ENCODE assay signal across 8 mouse cellular contexts in genomic region chr19:10880085-10880974, GRCm38 (mm10). TPM values are rescaled to one million over a fixed set of nuclear protein-coding genes. Genes with fewer than 3 reads are reported as not detected.
A peak's percentile ranks its signal among the peaks of the same experiment; 100 is the strongest.
DNase-seq lines count a peak whose midpoint lies in the region; ATAC-seq lines count a peak whose summit lies in the region.

No protein-coding gene starts in this region.

- H3K4me2 ChIP-seq in intestine, embryonic 14.5 days (ENCODE audit: low read length): peak overlapping the region; percentile 73
- H3K4me2 ChIP-seq in liver, embryonic 16.5 days (ENCODE audit: low read depth, low read length): peak overlapping the region; percentile 96
- H3K4me2 ChIP-seq in neural tube, embryonic 12.5 days (replicated peaks): peak overlapping the region; percentile 94

- ATAC-seq in intestine, embryonic 14.5 days (replicated peaks; ENCODE audit: low FRiP score, low TSS enrichment, low read depth): peak; percentile 26
- ATAC-seq in liver, embryonic 16.5 days (ENCODE audit: low read depth): peak; percentile 19; the same call in 1 of the 2 replicates
- no peak for ATAC-seq in neural tube, embryonic 12.5 days (ENCODE audit: low FRiP score, low read depth)

- DNase-seq in left cerebral cortex, postnatal 14 days (ENCODE audit: low spot score in 2 of 2): peak; percentile 41 to 59
- no peak for DNase-seq in left cerebral cortex, adult 8-10 months (ENCODE audit: low spot score in 2 of 2)
- peak; percentile 81 for DNase-seq in cerebellum, adult 9-11 months
- DNase-seq in gonadal fat pad, adult 2 months (ENCODE audit: low read depth): peak; percentile 95
- no peak for DNase-seq in intestine, embryonic 14.5 days (ENCODE audit: low spot score)
- DNase-seq in urinary bladder, postnatal 36 days (ENCODE audit: low spot score in 2 of 2): peak; percentile 64 to 73

- H3K36me3 ChIP-seq in intestine, embryonic 14.5 days (ENCODE audit: control insufficient read depth, insufficient read depth, low read length): peaks cover 7% of the 10 kb centered on the region; the same call in 1 of the 2 replicates
- H3K36me3 ChIP-seq in liver, embryonic 16.5 days (ENCODE audit: control insufficient read depth, insufficient read depth): no peaks in the 10 kb centered on the region
- H3K36me3 ChIP-seq in neural tube, embryonic 12.5 days: no peaks in the 10 kb centered on the region

- 43% methylated on average over 7 of the region's 7 CpGs for WGBS in intestine, embryonic 14.5 days
- WGBS in liver, embryonic 16.5 days (ENCODE audit: insufficient replicate concordance): 24% methylated on average over 6 of the region's 7 CpGs
- 51% methylated on average over 6 of the region's 7 CpGs for WGBS in neural tube, embryonic 12.5 days

- peaks cover 8% of the 10 kb centered on the region; the same call in 1 of the 2 replicates for H3K9me3 ChIP-seq in intestine, embryonic 14.5 days (ENCODE audit: control insufficient read depth, low read length)
- H3K9me3 ChIP-seq in liver, embryonic 16.5 days (replicated peaks; ENCODE audit: control insufficient read depth, low read length): no peaks in the 10 kb centered on the region; the same call in 1 of the 2 replicates
- no peaks in the 10 kb centered on the region for H3K9me3 ChIP-seq in neural tube, embryonic 12.5 days

- intact Hi-C loops in left cerebral cortex, postnatal 14 days (cut with DNase I): no loop called here

- peaks cover 15% of the 10 kb centered on the region for H3K4me1 ChIP-seq in intestine, embryonic 14.5 days (replicated peaks; ENCODE audit: control insufficient read depth, insufficient read depth, low read length)
- H3K4me1 ChIP-seq in liver, embryonic 16.5 days (ENCODE audit: control insufficient read depth, low read depth, low read length): peaks cover 15% of the 10 kb centered on the region
- peaks cover 18% of the 10 kb centered on the region for H3K4me1 ChIP-seq in neural tube, embryonic 12.5 days

- H3K27ac ChIP-seq in intestine, embryonic 14.5 days (ENCODE audit: low read depth): no peak overlapping the region
- no peak overlapping the region for H3K27ac ChIP-seq in liver, embryonic 16.5 days (ENCODE audit: low read length)
- H3K27ac ChIP-seq in neural tube, embryonic 12.5 days: 0 out of 2 replicates have a peak overlapping the region, but pooled peaks have one; percentile 90

- H3K4me3 ChIP-seq in intestine, embryonic 14.5 days (ENCODE audit: low read depth, low read length): peak overlapping the region; percentile 60
- peak overlapping the region; percentile 65; the same call in 1 of the 2 replicates for H3K4me3 ChIP-seq in liver, embryonic 16.5 days (ENCODE audit: low read depth, low read length)
- H3K4me3 ChIP-seq in neural tube, embryonic 12.5 days: peak overlapping the region; percentile 48

- no peaks in the 10 kb centered on the region for H3K27me3 ChIP-seq in intestine, embryonic 14.5 days (replicated peaks; ENCODE audit: control insufficient read depth, insufficient read depth, low read length)
- H3K27me3 ChIP-seq in liver, embryonic 16.5 days (ENCODE audit: control insufficient read depth, insufficient read depth, low read depth, low read length): no peaks in the 10 kb centered on the region
- no peaks in the 10 kb centered on the region for H3K27me3 ChIP-seq in neural tube, embryonic 12.5 days (replicated peaks)

- H3K9ac ChIP-seq in intestine, embryonic 14.5 days (ENCODE audit: low read length): peak overlapping the region; percentile 67
- H3K9ac ChIP-seq in liver, embryonic 16.5 days (ENCODE audit: low read depth, low read length): no peak overlapping the region
- H3K9ac ChIP-seq in neural tube, embryonic 12.5 days: peak overlapping the region; percentile 59; the same call in 1 of the 2 replicates

RNA-seq across cellular contexts. Expression of gene Tmem109, which starts 1.5 kb away (rescaled TPM):
- 10 to 100 TPM; 41.0 to 48.8 TPM for total RNA-seq in left cerebral cortex, postnatal 14 days (2021)
- total RNA-seq in left cerebral cortex, adult 8-10 months (2022): 10 to 100 TPM; 45.0 to 48.1 (median 45.5) TPM
- 130 and 147 TPM in 2 replicates for polyA plus RNA-seq in gonadal fat pad, adult 2 months (2012; rRNA removed)
- 91.1 and 91.7 TPM in 2 replicates for polyA plus RNA-seq in intestine, embryonic 14.5 days (2014; fragmentation: Nextera tagmentation; extraction: Ambion mirVana)
- 16.9 and 20.0 TPM in 2 replicates for polyA plus RNA-seq in liver, embryonic 16.5 days (2015; fragmentation: Nextera tagmentation; extraction: Ambion mirVana)
- 38.7 and 39.1 TPM in 2 replicates for polyA plus RNA-seq in neural tube, embryonic 12.5 days (2016; fragmentation: Nextera tagmentation; extraction: Ambion mirVana)

RNA-seq across cellular contexts. Expression of gene Tmem132a, which starts 10.6 kb away (rescaled TPM):
- total RNA-seq in left cerebral cortex, postnatal 14 days (2021): 100 to 1,000 TPM; 344 to 360 TPM
- total RNA-seq in left cerebral cortex, adult 8-10 months (2022): 100 to 1,000 TPM; 218 to 239 (median 228) TPM
- polyA plus RNA-seq in gonadal fat pad, adult 2 months (2012; rRNA removed): 15.8 and 16.0 TPM in 2 replicates
- 50.6 and 54.6 TPM in 2 replicates for polyA plus RNA-seq in intestine, embryonic 14.5 days (2014; fragmentation: Nextera tagmentation; extraction: Ambion mirVana)
- polyA plus RNA-seq in liver, embryonic 16.5 days (2015; fragmentation: Nextera tagmentation; extraction: Ambion mirVana): 2.7 and 3.1 TPM in 2 replicates
- 151 and 157 TPM in 2 replicates for polyA plus RNA-seq in neural tube, embryonic 12.5 days (2016; fragmentation: Nextera tagmentation; extraction: Ambion mirVana)

RNA-seq across cellular contexts. Expression of gene Prpf19, which starts 14.7 kb away (rescaled TPM):
- total RNA-seq in left cerebral cortex, postnatal 14 days (2021): 100 to 1,000 TPM; 185 to 190 TPM
- total RNA-seq in left cerebral cortex, adult 8-10 months (2022): 100 to 1,000 TPM; 196 to 220 (median 207) TPM
- polyA plus RNA-seq in gonadal fat pad, adult 2 months (2012; rRNA removed): 185 and 229 TPM in 2 replicates
- polyA plus RNA-seq in intestine, embryonic 14.5 days (2014; fragmentation: Nextera tagmentation; extraction: Ambion mirVana): 45.5 TPM in 2 replicates
- 11.7 and 12.2 TPM in 2 replicates for polyA plus RNA-seq in liver, embryonic 16.5 days (2015; fragmentation: Nextera tagmentation; extraction: Ambion mirVana)
- polyA plus RNA-seq in neural tube, embryonic 12.5 days (2016; fragmentation: Nextera tagmentation; extraction: Ambion mirVana): 39.0 and 44.8 TPM in 2 replicates

RNA-seq across cellular contexts. Expression of gene Zp1, which starts 40.1 kb away (rescaled TPM):
- total RNA-seq in left cerebral cortex, postnatal 14 days (2021): not detected
- 1 to 10 TPM in 1 of 4 experiments, under 1 TPM in 1, not detected in 2; 0.19 to 1.5 TPM for total RNA-seq in left cerebral cortex, adult 8-10 months (2022)
- not detected in 2 replicates for polyA plus RNA-seq in gonadal fat pad, adult 2 months (2012; rRNA removed)
- polyA plus RNA-seq in intestine, embryonic 14.5 days (2014; fragmentation: Nextera tagmentation; extraction: Ambion mirVana): not detected in 2 replicates
- not detected in 2 replicates for polyA plus RNA-seq in liver, embryonic 16.5 days (2015; fragmentation: Nextera tagmentation; extraction: Ambion mirVana)
- polyA plus RNA-seq in neural tube, embryonic 12.5 days (2016; fragmentation: Nextera tagmentation; extraction: Ambion mirVana): 0.10 TPM in 1 of 2 replicates, not detected in the other

RNA-seq across cellular contexts. Expression of gene Slc15a3, which starts 40.8 kb away (rescaled TPM):
- 1 to 10 TPM; 1.4 to 1.5 TPM for total RNA-seq in left cerebral cortex, postnatal 14 days (2021)
- total RNA-seq in left cerebral cortex, adult 8-10 months (2022): 10 to 100 TPM in 1 of 4 experiments, 1 to 10 TPM in 3; 1.2 to 11.7 (median 3.9) TPM
- polyA plus RNA-seq in gonadal fat pad, adult 2 months (2012; rRNA removed): 3.9 and 6.3 TPM in 2 replicates
- polyA plus RNA-seq in intestine, embryonic 14.5 days (2014; fragmentation: Nextera tagmentation; extraction: Ambion mirVana): 0.39 and 0.53 TPM in 2 replicates
- polyA plus RNA-seq in liver, embryonic 16.5 days (2015; fragmentation: Nextera tagmentation; extraction: Ambion mirVana): 1.5 and 1.8 TPM in 2 replicates
- polyA plus RNA-seq in neural tube, embryonic 12.5 days (2016; fragmentation: Nextera tagmentation; extraction: Ambion mirVana): 0.20 and 0.46 TPM in 2 replicates

Comparison
In these comparisons a context has a peak if more than half of its experiments do, and no peak if none do; other contexts are left out.
1. DNase-seq: peak in left cerebral cortex, postnatal 14 days (2 of 2), cerebellum, adult 9-11 months (single experiment), gonadal fat pad, adult 2 months (single experiment) and urinary bladder, postnatal 36 days (2 of 2); none in left cerebral cortex, adult 8-10 months (0 of 2) and intestine, embryonic 14.5 days (single experiment).
2. Peak in every context shown above with its lines, with median percentiles within 50 percentile points of each other: H3K4me2 ChIP-seq and H3K4me3 ChIP-seq.